Mouse (Mus musculus) adrenal gland, adult 18-20 months (tissue): Measurements from ENCODE around the gene Prcc. TPM values are rescaled to one million over a fixed set of nuclear protein-coding genes. Genes with fewer than 3 reads are reported as not detected.
A peak's percentile ranks its signal among the peaks of the same experiment; 100 is the strongest.

Experiments
- DNase-seq, 2 experiments: peaks; one replicate each; pipeline ENCODE4 v3.0.0; 2021 to 2022; ENCODE audit warnings: low spot score in 2 of 2
- long read RNA-seq, 2 experiments: library from polyadenylated mRNA; stranded (forward); transcript quantifications; one replicate each; pipeline ENCODE4 v2.0.0; 2021
- total RNA-seq, 2 experiments: library from RNA; stranded (reverse); gene quantifications; 1 replicate in 1 of 2; 2 replicates in 1 of 2; pipeline ENCODE4 v1.2.3; 2021

Prcc gene
- 10 to 100 TPM; 48.6 to 51.3 TPM for total RNA-seq
- long read RNA-seq, experiment 1, transcript Prcc-201 (7 exons, 2,099 nt), result major isoform, 11 of 13 reads
- long read RNA-seq, experiment 1, partial matches to known transcripts, result 1 of 13 reads
- long read RNA-seq, experiment 1, other reads (novel, unspliced or antisense), result 1 of 13 reads
- long read RNA-seq, experiment 2, transcript Prcc-201 (7 exons, 2,099 nt), result major isoform, 10 of 17 reads
- long read RNA-seq, experiment 2, partial matches to known transcripts, result 7 of 17 reads
- long read RNA-seq, experiment 2, other reads (novel, unspliced or antisense), result 0 of 17 reads

DNA sequence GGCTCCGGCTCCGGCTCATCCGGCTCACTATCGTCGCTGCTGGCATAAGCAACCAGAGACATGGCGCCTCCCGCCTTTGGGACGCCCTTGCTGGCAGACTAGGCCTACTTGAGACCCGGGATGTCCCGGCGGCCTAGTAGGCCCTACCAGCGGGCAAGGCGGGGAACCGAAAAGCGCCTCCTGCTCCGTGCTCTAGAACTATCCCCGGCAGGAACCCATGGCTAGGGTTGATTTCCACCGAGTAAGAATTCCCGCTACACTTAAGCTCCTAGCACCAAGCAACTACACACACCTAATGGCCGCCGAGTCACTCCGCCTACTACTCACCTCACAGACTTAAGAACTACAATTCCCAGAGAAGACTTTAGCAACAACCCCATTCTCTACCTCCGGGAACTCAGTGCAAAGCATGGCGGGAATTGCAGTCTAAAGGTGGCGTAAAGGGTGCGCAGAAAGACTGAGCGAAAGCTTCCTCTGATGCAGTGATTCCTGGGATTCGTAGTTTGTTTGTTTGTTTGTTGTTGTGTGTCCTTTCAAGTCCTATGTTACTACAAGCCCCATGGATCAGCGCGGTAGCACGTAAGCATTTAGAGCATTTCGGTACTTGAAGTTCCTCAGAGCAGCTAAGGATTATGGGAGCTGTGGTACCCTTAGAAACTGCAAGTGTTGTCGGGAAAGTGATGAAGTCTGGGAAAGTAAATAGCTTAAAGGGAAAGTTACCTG lies at the start of gene Prcc:
Gene Prcc, minus strand, starts transcription at position 328 of the 723 bp plus-strand sequence.
- DNase-seq, result peak; percentile 65 to 71

DNA sequence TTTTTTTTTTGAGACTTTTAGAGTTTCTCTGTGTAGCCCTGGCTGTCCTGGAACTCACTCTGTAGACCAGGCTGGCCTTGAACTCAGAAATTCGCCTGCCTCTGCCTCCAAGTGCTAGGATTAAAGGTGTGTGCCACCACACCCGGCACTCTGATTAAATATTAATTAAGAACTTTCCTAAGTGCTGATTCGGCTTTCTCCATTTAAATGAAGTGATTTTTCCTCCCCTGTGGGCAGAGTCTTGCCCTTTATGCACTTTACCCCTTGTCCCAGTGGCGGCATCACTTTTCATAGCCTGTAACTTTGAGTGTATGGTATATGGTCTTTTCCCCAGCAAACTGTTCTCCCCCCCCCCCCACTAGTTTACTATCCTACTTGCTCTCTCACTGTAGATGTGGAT lies 49.8 kb upstream of the Prcc start:
- no peak for DNase-seq

DNA sequence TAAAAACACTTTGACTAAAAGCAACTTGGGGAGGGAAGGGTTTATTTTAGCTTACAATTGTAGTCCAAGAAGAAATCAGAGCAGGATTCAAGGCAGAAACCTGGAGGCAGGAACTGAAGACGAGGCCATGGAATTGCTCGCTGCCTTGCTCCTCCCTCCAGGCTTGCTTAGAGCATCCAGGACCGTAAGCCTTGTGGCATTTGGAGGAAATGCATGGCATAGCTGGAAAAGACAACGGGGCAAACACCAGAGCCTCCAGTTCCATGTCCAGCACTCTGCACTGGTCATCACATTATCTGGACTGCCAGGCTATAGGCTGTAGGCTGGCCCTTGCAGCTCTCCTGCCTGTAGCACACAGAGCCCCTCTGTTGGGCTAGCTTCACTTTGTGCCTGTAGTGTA lies 49.1 kb upstream of the Prcc start:
- no peak for DNase-seq

- DNase-seq, result no peak
Measured at GRCm38 (mm10) chr3:87934026-87934425, 48.6 kb upstream of the Prcc start.

DNA sequence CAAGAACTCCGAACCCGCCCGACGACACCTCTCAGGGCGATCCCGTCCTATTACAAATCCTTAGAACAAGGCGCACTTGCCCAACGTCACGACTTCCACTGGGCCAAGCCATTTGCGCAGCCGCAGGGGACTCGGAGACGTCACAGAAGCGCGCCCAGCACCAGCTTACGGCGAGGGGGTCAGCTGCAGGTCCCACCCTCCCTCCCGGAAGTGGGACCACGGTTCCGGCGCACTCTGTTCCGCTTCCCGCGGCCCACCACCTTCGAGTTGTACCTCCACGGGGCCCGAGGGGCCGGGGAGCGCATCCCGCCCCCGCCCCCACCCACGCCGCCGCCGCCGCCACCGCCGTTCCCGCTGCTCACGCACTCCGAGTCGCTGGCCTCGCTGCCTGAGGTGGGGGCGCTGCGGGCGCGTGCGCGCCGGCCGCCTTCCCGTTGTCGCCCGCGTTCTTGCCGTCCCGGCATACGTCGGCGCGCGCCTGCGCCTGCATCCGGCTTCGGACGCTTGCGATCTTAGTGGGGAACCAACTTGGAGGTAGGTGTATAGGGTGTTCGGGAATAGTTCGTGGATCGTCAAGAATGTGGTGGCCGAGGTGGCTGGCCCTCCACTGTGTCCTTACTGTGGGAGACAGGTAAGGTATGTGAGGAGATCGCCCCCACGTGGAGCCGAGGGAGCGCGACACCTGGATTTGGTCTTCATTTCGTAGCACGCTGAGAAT lies 44.8 kb upstream of the Prcc start, which contains the start of the genes Isg20l2 and Rrnad1:
Gene Isg20l2, plus strand, starts transcription at position 237 of the 718 bp plus-strand sequence.
Gene Rrnad1, minus strand, starts transcription at position 640 of the 718 bp plus-strand sequence.
- DNase-seq, result peak; percentile 96 to 97

DNA sequence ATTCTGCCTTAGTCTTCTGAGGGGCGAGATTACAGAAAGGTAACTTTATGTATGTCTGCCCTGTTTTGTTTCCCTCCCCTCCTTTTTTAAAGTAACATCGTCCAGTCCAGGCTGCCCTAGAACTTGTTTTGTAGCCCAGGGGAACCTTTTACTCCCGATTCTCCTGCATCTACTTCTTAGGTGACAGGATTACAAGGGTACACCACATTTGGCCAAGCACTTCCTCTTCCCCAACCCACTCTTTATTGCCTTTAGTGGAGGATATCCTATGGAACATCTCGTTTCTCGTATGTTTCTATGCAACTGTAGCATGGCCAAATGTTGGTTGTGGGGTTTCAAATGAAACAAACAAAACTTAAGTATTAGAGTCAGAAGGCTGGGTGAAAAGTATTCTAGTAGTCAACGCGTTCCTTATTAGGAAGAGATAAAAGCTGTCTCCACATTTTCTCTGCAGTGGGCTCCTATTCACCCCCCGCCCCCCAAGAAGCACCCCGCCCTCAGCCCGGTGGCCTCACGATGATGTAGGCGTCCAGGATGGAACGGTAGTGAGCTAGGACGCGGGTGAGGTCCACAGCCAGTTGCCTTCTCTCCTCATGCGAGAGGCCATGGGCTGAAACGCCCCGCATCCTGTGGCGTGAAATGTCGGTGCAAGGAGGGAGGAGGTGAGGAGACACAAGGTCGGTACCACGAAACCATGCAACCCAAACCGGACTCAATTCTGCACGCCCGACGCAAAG lies 44.1 kb upstream of the Prcc start:
- DNase-seq, result no peak

GRCm38 (mm10) chr3:87927452-87927851 lies 42.0 kb upstream of the Prcc start:
- no peak for DNase-seq

- DNase-seq, result no peak
Measured at GRCm38 (mm10) chr3:87924996-87925395, 39.6 kb upstream of the Prcc start.

DNA sequence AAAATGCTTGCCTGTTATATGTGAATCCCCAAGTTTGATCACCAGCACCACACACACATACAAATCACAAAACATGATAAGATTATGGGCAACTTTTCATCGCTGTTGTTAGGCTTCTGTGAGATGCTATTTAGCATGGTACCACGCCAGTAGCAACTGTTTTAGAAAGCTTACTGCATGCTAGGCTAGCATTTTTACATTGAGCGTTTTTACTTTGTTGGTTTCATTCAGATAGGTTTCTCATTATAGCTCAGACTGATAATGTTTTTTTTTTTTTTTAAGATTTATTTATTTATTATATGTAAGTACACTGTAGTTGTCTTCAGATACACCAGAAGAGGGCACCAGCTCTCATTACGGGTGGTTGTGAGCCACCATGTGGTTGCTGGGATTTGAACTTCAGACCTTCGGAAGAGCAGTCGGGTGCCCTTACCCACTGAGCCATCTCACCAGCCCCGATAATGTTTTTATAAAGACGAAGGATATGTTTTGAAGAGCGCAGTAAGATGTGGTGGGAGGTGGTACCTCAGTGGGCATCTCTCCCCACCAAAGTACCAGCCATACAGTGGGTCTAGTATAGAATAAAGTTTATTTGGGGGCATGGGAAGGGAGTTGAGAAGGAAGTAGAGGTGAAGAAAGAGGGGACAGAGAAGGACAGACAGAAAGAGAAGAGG lies 35.0 kb upstream of the Prcc start:
- DNase-seq, result no peak

- DNase-seq, result peak; percentile 48 to 65
Measured at GRCm38 (mm10) chr3:87919336-87920108, 34.1 kb upstream of the Prcc start, which contains the start of gene Mrpl24. Mrpl24 (plus strand) TSS chr3:87919506.

- DNase-seq, result no peak
Measured at GRCm38 (mm10) chr3:87918551-87918950, 33.1 kb upstream of the Prcc start.

- DNase-seq, result no peak
Measured at GRCm38 (mm10) chr3:87916990-87917389, 31.6 kb upstream of the Prcc start.

GRCm38 (mm10) chr3:87913891-87914290 lies 28.5 kb upstream of the Prcc start:
- DNase-seq, result no peak

- DNase-seq, result no peak
Measured at GRCm38 (mm10) chr3:87913491-87913890, 28.1 kb upstream of the Prcc start.

DNA sequence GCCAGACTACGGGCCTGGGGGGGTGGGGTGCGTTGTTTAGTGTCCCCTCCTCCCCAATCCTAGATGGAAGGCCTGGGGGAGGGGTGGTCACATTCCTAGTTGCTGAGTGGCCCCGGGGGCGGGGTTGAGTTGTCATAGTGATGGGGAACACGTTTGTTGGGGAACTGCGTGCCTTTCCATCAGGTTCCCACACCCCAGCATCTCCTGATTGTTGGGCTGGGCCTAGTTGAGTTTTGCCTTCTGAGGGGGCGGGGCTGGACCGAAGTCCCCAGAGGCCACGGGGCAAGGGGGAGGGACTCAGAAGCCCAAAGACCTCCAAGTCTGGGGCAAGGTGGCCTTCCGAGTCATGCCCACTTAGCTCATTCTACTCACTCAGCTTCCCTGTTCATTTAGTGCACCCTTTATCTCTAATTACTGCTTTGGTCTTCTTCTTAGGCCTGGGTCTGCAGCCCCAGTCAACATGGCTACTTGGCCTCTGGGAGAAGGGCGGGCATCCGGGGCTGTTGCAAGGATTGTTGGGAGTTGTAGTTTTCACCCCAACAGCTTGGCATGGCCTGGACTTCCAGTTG lies 25.2 kb upstream of the Prcc start:
- DNase-seq, result peak; percentile 67 to 76

- DNase-seq, result no peak
Measured at GRCm38 (mm10) chr3:87909874-87910273, 24.5 kb upstream of the Prcc start.

- DNase-seq, result no peak
Measured at GRCm38 (mm10) chr3:87909381-87909780, 24.0 kb upstream of the Prcc start.

DNA sequence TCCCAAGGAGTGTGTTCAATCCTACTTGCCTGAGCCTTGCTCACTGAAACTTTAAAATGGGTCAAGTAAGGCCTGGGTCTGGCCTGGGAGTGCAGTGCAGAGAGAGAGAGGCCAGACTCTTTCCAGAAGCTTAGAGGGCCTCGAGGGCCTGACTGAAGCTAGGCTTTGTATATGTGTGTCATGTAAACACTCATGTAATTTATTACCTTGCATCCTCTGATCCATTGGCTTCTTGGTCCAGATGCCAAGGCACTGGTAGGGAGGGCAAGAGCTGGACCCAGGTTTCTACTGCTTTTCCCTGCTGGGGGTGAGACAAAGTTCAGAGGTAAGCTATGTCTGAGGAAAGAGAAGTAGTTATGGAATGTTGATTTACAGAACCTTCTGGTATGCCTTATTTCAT lies 22.5 kb upstream of the Prcc start:
- DNase-seq, result no peak
